Mouse (Mus musculus): ENCODE results near the gene Dglucy.

The Dglucy gene

GRCm38 (mm10) chr12:100841211-100841792 lies 62.4 kb downstream of the Dglucy start:
- peak; percentile 43 for DNase-seq (ENCODE audit: low read depth)

GRCm38 (mm10) chr12:100843171-100843570 lies 64.3 kb downstream of the Dglucy start:
- no peak for DNase-seq (ENCODE audit: low read depth)

- no peak for DNase-seq (ENCODE audit: low read depth)
Observed at GRCm38 (mm10) chr12:100844546-100844945, 65.7 kb downstream of the Dglucy start.

GRCm38 (mm10) chr12:100845829-100846228 lies 67.0 kb downstream of the Dglucy start:
- DNase-seq (ENCODE audit: low read depth) = no peak

- no peak for DNase-seq (ENCODE audit: low read depth)
Observed at GRCm38 (mm10) chr12:100846566-100846965, 67.7 kb downstream of the Dglucy start.

GRCm38 (mm10) chr12:100847437-100848080 lies 68.7 kb downstream of the Dglucy start:
- DNase-seq (ENCODE audit: low read depth) = no peak

GRCm38 (mm10) chr12:100849421-100850138 lies 70.7 kb downstream of the Dglucy start:
- no peak for DNase-seq (ENCODE audit: low read depth)

GRCm38 (mm10) chr12:100852370-100852769 lies 73.5 kb downstream of the Dglucy start:
- no peak for DNase-seq (ENCODE audit: low read depth)

- DNase-seq (ENCODE audit: low read depth) = no peak
Observed at GRCm38 (mm10) chr12:100856337-100856736, 77.5 kb downstream of the Dglucy start.

GRCm38 (mm10) chr12:100857791-100858190 lies 78.9 kb downstream of the Dglucy start:
- DNase-seq (ENCODE audit: low read depth) = no peak

GRCm38 (mm10) chr12:100862272-100862671 lies 83.4 kb downstream of the Dglucy start:
- no peak for DNase-seq (ENCODE audit: low read depth)

- no peak for DNase-seq (ENCODE audit: low read depth)
Observed at GRCm38 (mm10) chr12:100862856-100863446, 84.1 kb downstream of the Dglucy start.

- DNase-seq (ENCODE audit: low read depth) = no peak
Observed at GRCm38 (mm10) chr12:100865072-100865471, 86.2 kb downstream of the Dglucy start.

- DNase-seq (ENCODE audit: low read depth) = no peak
Observed at GRCm38 (mm10) chr12:100865509-100866078, 86.7 kb downstream of the Dglucy start.

- DNase-seq (ENCODE audit: low read depth) = peak; percentile 30
Observed at GRCm38 (mm10) chr12:100867097-100867496, 88.2 kb downstream of the Dglucy start.

- DNase-seq (ENCODE audit: low read depth) = peak; percentile 18
Observed at GRCm38 (mm10) chr12:100868049-100868622, 89.3 kb downstream of the Dglucy start.

GRCm38 (mm10) chr12:100871234-100871633 lies 92.4 kb downstream of the Dglucy start:
- DNase-seq (ENCODE audit: low read depth) = no peak

GRCm38 (mm10) chr12:100871841-100872240 lies 93.0 kb downstream of the Dglucy start:
- no peak for DNase-seq (ENCODE audit: low read depth)

GRCm38 (mm10) chr12:100873612-100874011 lies 94.8 kb downstream of the Dglucy start:
- DNase-seq (ENCODE audit: low read depth) = no peak

GRCm38 (mm10) chr12:100875553-100875952 lies 96.7 kb downstream of the Dglucy start:
- no peak for DNase-seq (ENCODE audit: low read depth)

- no peak for DNase-seq (ENCODE audit: low read depth)
Observed at GRCm38 (mm10) chr12:100875960-100876359, 97.1 kb downstream of the Dglucy start.

- no peak for DNase-seq (ENCODE audit: low read depth)
Observed at GRCm38 (mm10) chr12:100877936-100878335, 99.1 kb downstream of the Dglucy start.
